Comparison of ENCODE assay signal across 9 mouse cellular contexts in genomic region chr10:51678251-51678639, GRCm38 (mm10). TPM values are rescaled to one million over a fixed set of nuclear protein-coding genes. Genes with fewer than 3 reads are reported as not detected.
DNase-seq lines count a peak whose midpoint lies in the region; ATAC-seq and TF ChIP-seq lines count a peak whose summit lies in the region.
"Had no signal": no experiment of that assay in that cellular context is flagged by ENCODE, and none has a peak within 500 bp of the region (broad histone marks: within the 10 kb centered on the region; RNA-seq: fewer than 3 reads in every experiment).

No protein-coding gene starts in this region.

- no peaks in the 10 kb centered on the region for H3K36me3 ChIP-seq in liver, embryonic 11.5 days (ENCODE audit: control insufficient read depth, insufficient read depth, low read length)
- no peaks in the 10 kb centered on the region for H3K36me3 ChIP-seq in embryonic facial prominence, embryonic 13.5 days
- H3K36me3 ChIP-seq in intestine, postnatal 0 days (ENCODE audit: control insufficient read depth, insufficient read depth), result no peaks in the 10 kb centered on the region
- H3K36me3 ChIP-seq in neural tube, embryonic 12.5 days, result no peaks in the 10 kb centered on the region

- no peak for DNase-seq in liver, embryonic 11.5 days (ENCODE audit: low spot score)
- DNase-seq in liver, result no peak
- no peak for DNase-seq in left cerebral cortex, adult 11 months (ENCODE audit: low spot score)
- DNase-seq in spleen, postnatal 4 days (ENCODE audit: low spot score in 2 of 2), result no peak
- DNase-seq in frontal cortex, postnatal 14 days (ENCODE audit: low spot score in 2 of 2), result no peak
- DNase-seq: cerebellum, adult 9-10 months had no signal

- peaks cover 25% of the 10 kb centered on the region for H3K27me3 ChIP-seq in liver, embryonic 11.5 days (replicated peaks; ENCODE audit: control insufficient read depth, insufficient read depth, low read length)
- peaks cover 34% of the 10 kb centered on the region for H3K27me3 ChIP-seq in embryonic facial prominence, embryonic 13.5 days
- peaks cover 11% of the 10 kb centered on the region for H3K27me3 ChIP-seq in intestine, postnatal 0 days (replicated peaks; ENCODE audit: control insufficient read depth, insufficient read depth, low read length)
- peaks cover 25% of the 10 kb centered on the region for H3K27me3 ChIP-seq in neural tube, embryonic 12.5 days (replicated peaks)

- no peak for TF ChIP-seq CTCF in intestine, postnatal 0 days (IDR thresholded peaks at IDR 0.05; ENCODE audit: low read depth)

- no peak overlapping the region for H3K4me3 ChIP-seq in liver, embryonic 11.5 days (ENCODE audit: low read depth, low read length)
- peak overlapping the region; percentile 46 for H3K4me3 ChIP-seq in embryonic facial prominence, embryonic 13.5 days
- H3K4me3 ChIP-seq in intestine, postnatal 0 days (ENCODE audit: low read depth, low read length), result peak overlapping the region; percentile 45
- H3K4me3 ChIP-seq in neural tube, embryonic 12.5 days, result peak overlapping the region; percentile 44

- H3K4me1 ChIP-seq in liver, embryonic 11.5 days (replicated peaks; ENCODE audit: control insufficient read depth, insufficient read depth, low read length), result no peaks in the 10 kb centered on the region
- peaks cover 12% of the 10 kb centered on the region for H3K4me1 ChIP-seq in embryonic facial prominence, embryonic 13.5 days
- no peaks in the 10 kb centered on the region; the same call in 1 of the 2 replicates for H3K4me1 ChIP-seq in intestine, postnatal 0 days (replicated peaks; ENCODE audit: control insufficient read depth, insufficient read depth, low read length)
- peaks cover 10% of the 10 kb centered on the region for H3K4me1 ChIP-seq in neural tube, embryonic 12.5 days

- H3K9ac ChIP-seq in liver, embryonic 11.5 days (ENCODE audit: low read depth, low read length), result no peak overlapping the region
- no peak overlapping the region for H3K9ac ChIP-seq in embryonic facial prominence, embryonic 13.5 days
- H3K9ac ChIP-seq in intestine, postnatal 0 days (ENCODE audit: low read depth, low read length), result no peak overlapping the region
- no peak overlapping the region for H3K9ac ChIP-seq in neural tube, embryonic 12.5 days

- no peak for ATAC-seq in liver, embryonic 11.5 days (replicated peaks; ENCODE audit: low FRiP score)
- ATAC-seq in embryonic facial prominence, embryonic 13.5 days (ENCODE audit: insufficient number of reproducible peaks, insufficient read depth, low FRiP score, low TSS enrichment, low read depth), result no peak
- ATAC-seq in intestine, postnatal 0 days, result no peak
- peak; percentile 37; the same call in 1 of the 2 replicates for ATAC-seq in neural tube, embryonic 12.5 days (ENCODE audit: low FRiP score, low read depth)

- peak overlapping the region; percentile 67 for H3K4me2 ChIP-seq in liver, embryonic 11.5 days
- H3K4me2 ChIP-seq in embryonic facial prominence, embryonic 13.5 days, result peak overlapping the region; percentile 88
- peak overlapping the region; percentile 78 for H3K4me2 ChIP-seq in intestine, postnatal 0 days (replicated peaks; ENCODE audit: low read depth)
- H3K4me2 ChIP-seq in neural tube, embryonic 12.5 days (replicated peaks), result peak overlapping the region; percentile 94

- no peaks in the 10 kb centered on the region for H3K9me3 ChIP-seq in liver, embryonic 11.5 days (ENCODE audit: control insufficient read depth, low read length)
- H3K9me3 ChIP-seq in embryonic facial prominence, embryonic 13.5 days, result no peaks in the 10 kb centered on the region
- no peaks in the 10 kb centered on the region for H3K9me3 ChIP-seq in intestine, postnatal 0 days (ENCODE audit: control insufficient read depth)
- H3K9me3 ChIP-seq in neural tube, embryonic 12.5 days, result no peaks in the 10 kb centered on the region

- no peak overlapping the region for H3K27ac ChIP-seq in liver, embryonic 11.5 days (ENCODE audit: low read depth, low read length)
- no peak overlapping the region for H3K27ac ChIP-seq in embryonic facial prominence, embryonic 13.5 days
- no peak overlapping the region for H3K27ac ChIP-seq in intestine, postnatal 0 days (ENCODE audit: low read depth, low read length)
- H3K27ac ChIP-seq in neural tube, embryonic 12.5 days, result no peak overlapping the region

- 8% methylated on average over 10 of the region's 10 CpGs for WGBS in liver, embryonic 11.5 days
- WGBS in embryonic facial prominence, embryonic 13.5 days, result 3% methylated on average over 10 of the region's 10 CpGs
- WGBS in intestine, postnatal 0 days, result 11% methylated on average over 10 of the region's 10 CpGs
- 4% methylated on average over 10 of the region's 10 CpGs for WGBS in neural tube, embryonic 12.5 days

RNA-seq across cellular contexts. Expression of gene Rfx6, which starts 0.7 kb away (rescaled TPM):
- 0.19 and 0.45 TPM in 2 replicates for polyA plus RNA-seq in liver, embryonic 11.5 days (2014; fragmentation: Nextera tagmentation; extraction: Ambion mirVana)
- not detected in 2 replicates for polyA plus RNA-seq in embryonic facial prominence, embryonic 13.5 days (2015; fragmentation: Nextera tagmentation; extraction: Ambion mirVana)
- 0.31 and 0.39 TPM in 2 replicates for polyA plus RNA-seq in intestine, postnatal 0 days (2015; fragmentation: Nextera tagmentation; extraction: Ambion mirVana)
- 0.08 and 0.22 TPM in 2 replicates for polyA plus RNA-seq in neural tube, embryonic 12.5 days (2016; fragmentation: Nextera tagmentation; extraction: Ambion mirVana)

RNA-seq across cellular contexts. Expression of gene Gprc6a, which starts 47.0 kb away (rescaled TPM):
- polyA plus RNA-seq in liver, embryonic 11.5 days (2014; fragmentation: Nextera tagmentation; extraction: Ambion mirVana), result not detected in 2 replicates
- not detected in 2 replicates for polyA plus RNA-seq in embryonic facial prominence, embryonic 13.5 days (2015; fragmentation: Nextera tagmentation; extraction: Ambion mirVana)
- 0.07 TPM in 1 of 2 replicates, not detected in the other for polyA plus RNA-seq in intestine, postnatal 0 days (2015; fragmentation: Nextera tagmentation; extraction: Ambion mirVana)
- polyA plus RNA-seq in neural tube, embryonic 12.5 days (2016; fragmentation: Nextera tagmentation; extraction: Ambion mirVana), result not detected in 2 replicates
